Mouse (Mus musculus): ENCODE measurements around the gene Exoc2.

DNA sequence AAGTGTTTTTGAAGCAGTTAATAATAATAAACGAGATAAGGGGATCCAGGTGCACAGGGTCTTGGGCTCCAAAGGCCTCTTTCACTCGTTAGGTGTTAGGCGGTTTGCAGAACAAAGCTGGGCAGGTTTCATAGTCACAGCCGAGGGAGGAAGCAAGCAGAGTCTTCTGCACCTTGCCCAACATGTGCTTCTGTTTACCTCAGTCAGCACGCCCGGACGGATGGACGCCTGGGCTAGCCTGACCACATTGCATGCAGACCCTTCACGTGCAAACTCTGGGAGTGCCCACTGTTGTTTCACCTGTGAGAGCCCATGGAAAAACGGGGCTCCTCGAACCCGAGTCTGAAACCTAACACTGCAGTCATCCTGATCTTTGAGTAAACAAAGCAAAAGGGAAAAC lies 30.6 kb upstream of the Exoc2 start:
- TF ChIP-seq CTCF (conservative IDR thresholded peaks at IDR 0.05; ENCODE audit: insufficient read depth, insufficient read length, low read depth, low read length) (no peak), POLR2A (IDR thresholded peaks at IDR 0.05; ENCODE audit: low read depth, low read length) (no peak)

Data from kidney, adult 2 months (tissue).